Mouse (Mus musculus): ENCODE results near the gene Efhd1.

Efhd1 gene

GRCm38 (mm10) chr1:87264134-87265006 is at the start of gene Efhd1:
Gene Efhd1, plus strand, starts transcription at chr1:87264363.
- DNase-seq (ENCODE audit: extremely low spot score, low spot score), result peak; percentile 79

GRCm38 (mm10) chr1:87214748-87215147 is 49.4 kb upstream of the Efhd1 start:
- no peak for DNase-seq (ENCODE audit: extremely low spot score, low spot score)

- no peak for DNase-seq (ENCODE audit: extremely low spot score, low spot score)
These were observed 46.2 kb upstream of the Efhd1 start for GRCm38 (mm10) chr1:87217938-87218337.

- DNase-seq (ENCODE audit: extremely low spot score, low spot score), result no peak
These were observed 38.4 kb upstream of the Efhd1 start for GRCm38 (mm10) chr1:87225739-87226138.

DNA sequence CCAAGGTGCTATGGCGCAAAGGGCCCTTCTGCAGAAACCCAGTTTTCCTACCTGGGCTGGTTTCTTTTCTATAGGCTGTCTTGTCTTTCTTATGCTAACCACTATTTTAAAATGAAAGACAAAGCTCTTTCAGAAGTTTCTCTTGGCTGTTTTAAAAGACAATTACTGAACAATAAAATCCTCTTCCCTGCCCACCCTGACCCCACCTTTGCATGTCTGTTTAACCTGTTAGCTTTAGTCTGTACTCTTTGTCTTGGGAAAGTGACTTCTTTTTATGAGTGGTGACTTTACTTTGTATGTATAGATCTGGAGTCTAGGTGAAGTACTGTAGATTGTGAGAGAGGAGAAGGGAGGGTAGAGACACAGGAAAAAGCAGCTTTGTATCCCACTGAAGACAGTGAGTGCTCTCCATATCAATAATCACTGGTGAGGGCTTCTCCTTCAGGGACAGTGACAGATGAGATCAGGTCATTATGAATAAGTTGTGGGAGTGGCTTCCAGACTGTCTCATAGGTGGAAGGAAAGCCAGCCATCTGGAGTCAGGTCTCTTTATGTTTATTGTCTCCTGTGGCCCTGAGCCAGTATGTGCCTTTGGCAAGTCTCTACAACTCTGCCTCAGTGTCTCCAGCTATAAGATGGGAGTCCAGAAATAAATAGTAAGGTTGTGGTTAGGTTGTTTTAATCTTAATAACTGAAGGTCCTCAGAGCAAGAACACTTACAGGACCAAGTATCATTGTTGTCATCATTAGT is 37.6 kb upstream of the Efhd1 start:
- DNase-seq (ENCODE audit: extremely low spot score, low spot score), result no peak

DNA sequence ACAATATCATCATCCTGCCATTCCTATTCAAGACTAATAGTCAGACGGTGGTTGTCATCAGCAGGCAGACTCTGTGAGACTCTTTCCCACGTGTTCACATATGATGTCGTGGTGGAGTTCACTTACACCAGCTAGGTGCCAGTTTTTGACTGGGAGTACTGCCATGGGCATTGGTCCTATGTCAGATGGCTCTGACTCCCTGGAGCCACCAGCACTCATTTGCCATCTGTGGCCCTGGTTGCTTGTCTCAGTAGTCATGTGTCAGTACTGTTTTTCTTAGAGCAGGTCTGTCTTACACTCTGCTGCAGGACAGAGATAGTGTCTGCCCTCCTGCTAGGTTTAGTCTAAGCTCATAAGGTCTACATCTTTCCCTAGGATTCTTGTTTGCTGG is 37.0 kb upstream of the Efhd1 start:
- DNase-seq (ENCODE audit: extremely low spot score, low spot score), result no peak

- DNase-seq (ENCODE audit: extremely low spot score, low spot score), result no peak
These were observed 33.6 kb upstream of the Efhd1 start for GRCm38 (mm10) chr1:87230606-87231005.

GRCm38 (mm10) chr1:87232197-87232596 is 32.0 kb upstream of the Efhd1 start:
- no peak for DNase-seq (ENCODE audit: extremely low spot score, low spot score)

GRCm38 (mm10) chr1:87239056-87239455 is 25.1 kb upstream of the Efhd1 start:
- no peak for DNase-seq (ENCODE audit: extremely low spot score, low spot score)

DNA sequence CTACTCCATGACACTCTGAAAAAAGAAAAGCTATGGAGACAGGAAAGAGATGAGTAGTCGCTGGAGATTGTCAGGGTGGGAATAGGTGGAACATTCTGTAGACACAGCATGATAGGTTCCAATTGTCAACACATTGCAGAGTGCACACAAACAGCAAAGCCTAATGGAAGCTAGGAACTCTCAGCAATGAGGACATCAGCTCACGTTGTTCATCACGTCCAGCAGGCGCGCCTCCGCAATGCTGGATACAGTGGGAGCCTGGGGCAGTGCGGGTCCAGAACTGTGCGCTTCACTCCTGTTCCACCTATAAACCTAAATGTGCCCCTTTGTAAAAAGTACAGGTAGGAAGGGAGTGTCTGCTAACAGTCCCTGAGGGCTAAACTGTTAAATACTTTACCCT is 21.1 kb upstream of the Efhd1 start:
- DNase-seq (ENCODE audit: extremely low spot score, low spot score), result no peak

DNA sequence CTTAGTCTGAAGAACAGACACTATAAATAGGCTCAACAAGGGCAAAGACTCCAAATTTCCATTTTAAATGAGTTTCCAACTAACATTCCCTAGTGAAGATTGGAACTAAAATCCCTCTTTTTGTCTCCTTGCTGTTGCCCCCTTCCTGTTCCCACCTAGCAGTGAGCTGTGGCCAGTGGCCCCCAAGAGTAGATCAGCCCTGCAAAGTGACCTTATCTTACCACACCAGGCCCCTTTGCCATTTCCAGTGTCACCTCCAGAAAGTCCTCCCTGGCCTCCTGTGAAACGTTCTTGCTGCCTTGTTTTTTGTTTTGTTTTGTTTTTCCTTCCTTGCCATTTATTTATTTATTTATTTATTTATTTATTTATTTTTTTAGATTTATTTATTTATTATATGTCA is 18.7 kb upstream of the Efhd1 start:
- no peak for DNase-seq (ENCODE audit: extremely low spot score, low spot score)

DNA sequence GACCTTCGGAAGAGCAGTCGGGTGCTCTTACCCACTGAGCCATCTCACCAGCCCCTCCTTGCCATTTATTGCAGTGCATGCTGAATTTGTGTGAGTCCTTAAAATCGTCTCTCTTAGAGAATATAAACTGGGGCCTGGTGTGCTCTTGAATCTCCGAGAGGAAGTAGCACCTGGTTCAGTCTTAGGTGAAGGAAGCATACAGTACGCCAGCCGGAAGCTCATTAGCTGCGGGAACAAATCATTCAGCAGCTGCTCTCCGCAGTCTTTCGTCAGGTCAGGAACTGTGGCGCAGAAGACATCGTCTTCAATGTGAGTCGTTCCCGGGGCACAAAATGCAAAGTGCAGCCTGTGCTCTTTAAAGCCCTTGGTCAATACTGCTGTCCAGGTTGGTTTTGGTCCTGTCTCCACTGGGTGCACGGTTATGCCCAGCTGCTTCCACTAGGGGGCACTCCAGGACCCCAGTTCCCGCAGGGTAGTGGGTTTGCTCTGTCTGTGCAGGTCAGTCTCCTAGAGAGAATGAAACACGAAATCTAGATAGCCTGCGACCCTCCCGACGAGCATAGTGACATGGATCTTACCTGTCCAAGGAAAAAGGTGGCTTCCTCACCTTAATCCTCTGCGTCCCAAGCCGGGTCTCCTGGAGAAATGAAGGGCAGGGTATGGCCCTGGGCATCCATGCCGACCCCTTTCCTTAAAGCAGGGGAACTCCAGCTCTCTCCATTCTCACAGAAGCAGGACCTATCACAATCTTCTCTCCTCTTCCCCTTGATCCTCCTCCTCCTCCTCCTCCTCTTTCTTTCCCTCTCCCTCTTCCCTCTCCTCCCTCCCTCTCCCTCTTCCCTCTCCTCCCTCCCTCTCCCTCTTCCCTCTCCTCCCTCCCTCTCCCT is 18.0 kb upstream of the Efhd1 start:
- peak; percentile 89 for DNase-seq (ENCODE audit: extremely low spot score, low spot score)

DNA sequence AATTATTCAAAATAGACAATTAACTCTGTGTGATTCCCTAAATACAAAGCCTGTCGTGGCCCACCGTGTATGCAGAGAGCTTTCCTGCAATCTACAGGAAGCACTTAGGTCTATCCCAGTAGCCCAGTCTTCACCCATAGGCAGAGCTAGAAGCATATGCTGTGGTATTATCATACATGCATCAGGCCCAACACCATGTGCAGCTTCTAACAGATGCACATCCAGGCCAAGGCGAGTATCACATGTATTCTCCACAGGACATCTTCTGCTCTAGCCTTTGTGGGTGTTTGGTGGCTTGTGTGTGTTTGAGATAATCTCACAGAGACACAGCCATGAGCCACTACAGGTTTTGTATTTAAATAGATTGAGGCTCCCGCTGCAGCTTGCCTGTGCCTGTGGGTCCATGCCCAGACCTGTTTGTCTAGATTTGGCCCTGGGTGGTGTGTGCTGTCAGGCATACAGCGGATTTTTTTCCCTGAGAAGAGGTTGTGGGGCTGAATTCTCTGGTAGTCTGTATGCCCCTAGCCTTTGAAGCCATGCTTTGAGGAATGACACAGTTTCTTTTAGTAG is 12.0 kb upstream of the Efhd1 start:
- DNase-seq (ENCODE audit: extremely low spot score, low spot score), result no peak

DNA sequence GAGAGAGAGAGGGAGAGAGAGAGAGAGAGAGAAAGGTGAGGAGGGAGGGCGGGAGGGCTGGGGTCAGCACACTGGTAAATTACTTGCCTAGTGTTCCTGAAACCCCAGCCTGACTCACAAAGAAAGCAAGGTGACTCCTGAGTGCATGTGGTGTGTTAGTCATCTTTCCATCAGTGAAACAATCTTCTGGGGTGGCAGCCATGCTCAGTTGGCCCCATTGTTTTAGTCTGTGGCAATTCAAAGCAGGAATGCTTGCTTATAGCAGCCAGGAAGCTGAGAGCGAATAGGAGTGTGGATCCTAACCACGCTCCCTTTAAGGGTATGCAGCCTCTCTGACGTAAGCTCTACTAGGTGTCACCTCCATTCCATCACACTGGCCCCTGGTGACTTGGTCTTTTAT is 9.0 kb upstream of the Efhd1 start:
- DNase-seq (ENCODE audit: extremely low spot score, low spot score), result no peak

- no peak for DNase-seq (ENCODE audit: extremely low spot score, low spot score)
These were observed 6.5 kb upstream of the Efhd1 start for GRCm38 (mm10) chr1:87257691-87258090.

DNA sequence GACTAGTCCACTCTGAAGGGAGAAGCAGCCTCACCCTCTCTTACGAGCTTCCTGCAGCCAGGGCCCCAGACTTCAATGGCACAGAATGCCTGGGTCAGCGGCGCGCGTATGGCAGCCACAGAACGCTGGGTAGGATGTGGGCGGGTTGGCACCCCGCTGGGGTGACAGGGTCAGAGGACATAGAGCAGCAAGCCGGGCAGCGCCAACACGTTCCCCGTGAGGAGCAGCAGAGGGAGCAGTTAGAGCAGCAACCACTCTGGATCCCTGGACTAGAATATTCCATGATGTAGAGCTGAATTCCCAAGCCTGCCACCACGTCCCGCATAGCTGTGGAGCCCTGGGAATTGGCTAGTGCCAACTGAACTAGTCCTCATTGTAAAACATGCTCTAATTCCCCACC is 5.7 kb upstream of the Efhd1 start:
- no peak for DNase-seq (ENCODE audit: extremely low spot score, low spot score)

DNA sequence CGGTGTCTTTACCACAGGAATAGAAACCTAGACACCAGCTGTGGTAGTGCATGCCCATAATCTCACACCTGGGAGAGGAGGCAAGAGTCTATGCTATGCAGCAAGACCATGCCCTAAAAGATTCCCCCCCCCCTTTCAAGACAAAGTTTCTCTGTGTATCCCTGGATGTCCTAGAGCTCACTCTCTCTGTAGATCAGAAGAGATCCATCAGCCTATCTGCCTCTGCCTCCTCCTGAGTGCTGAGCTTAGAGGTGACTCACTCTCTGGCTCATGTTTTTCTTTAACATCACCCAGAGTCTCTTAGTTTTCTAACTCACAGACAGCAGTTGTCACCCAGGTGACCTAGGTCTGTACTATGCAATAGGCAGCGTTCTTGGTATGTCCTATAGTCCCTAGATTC is 4.8 kb upstream of the Efhd1 start:
- DNase-seq (ENCODE audit: extremely low spot score, low spot score), result no peak

- DNase-seq (ENCODE audit: extremely low spot score, low spot score), result no peak
These were observed 906 bp upstream of the Efhd1 start for GRCm38 (mm10) chr1:87263257-87263656.

- DNase-seq (ENCODE audit: extremely low spot score, low spot score), result no peak
These were observed 398 bp upstream of the Efhd1 start for GRCm38 (mm10) chr1:87263796-87264133.

GRCm38 (mm10) chr1:87265200-87265599 is 1.0 kb downstream of the Efhd1 start:
- peak; percentile 35 for DNase-seq (ENCODE audit: extremely low spot score, low spot score)

GRCm38 (mm10) chr1:87266296-87267090 is 2.3 kb downstream of the Efhd1 start:
- DNase-seq (ENCODE audit: extremely low spot score, low spot score), result no peak

All from neural tube, embryonic 10.5 days (tissue).